Mouse (Mus musculus) midbrain, embryonic 14.5 days (tissue): Measurements from ENCODE around the gene Gm20388. TPM values are rescaled to one million over a fixed set of nuclear protein-coding genes. Genes with fewer than 3 reads are reported as not detected.

Experiments used
- ATAC-seq: fragments of 200-750 bp; cut with Nextera tagmentation; 2 replicates; pipeline ENCODE4 v1.8.0; 2017; ENCODE audit warnings: moderate number of reproducible peaks, moderate library complexity; ENCODE audit not compliant: low FRiP score, low TSS enrichment
- DNase-seq: peaks from one replicate; pipeline ENCODE4 v3.0.0-alpha.2; 2015
- H3K27ac ChIP-seq: fragments of 300-500 bp; sonication (generic); replicated peaks from 2 replicates; pipeline ENCODE4 v1.5.1; 2014; ENCODE audit warnings: mild to moderate bottlenecking, low read depth, low read length, moderate library complexity
- H3K27me3 ChIP-seq: fragments of 300-500 bp; sonication (generic); 2 replicates; pipeline ENCODE4 v1.6.1; 2014; ENCODE audit warnings: low read length, control low read depth, mixed read lengths; ENCODE audit not compliant: control insufficient read depth, insufficient read depth
- H3K36me3 ChIP-seq: fragments of 300-500 bp; sonication (generic); 2 replicates; pipeline ENCODE4 v1.6.1; 2014; ENCODE audit warnings: low read length, control low read depth; ENCODE audit not compliant: control insufficient read depth, insufficient read depth
- H3K4me1 ChIP-seq: fragments of 300-500 bp; sonication (generic); 2 replicates; pipeline ENCODE4 v1.6.1; 2014; ENCODE audit warnings: mild to moderate bottlenecking, antibody characterized with exemption, low read length, control low read depth; ENCODE audit not compliant: control insufficient read depth, insufficient read depth
- H3K4me2 ChIP-seq: fragments of 300-500 bp; sonication (generic); 2 replicates; pipeline ENCODE4 v1.6.1; 2014; ENCODE audit warnings: mild to moderate bottlenecking, low read length, moderate library complexity
- H3K4me3 ChIP-seq: fragments of 300-500 bp; sonication (generic); replicated peaks from 2 replicates; pipeline ENCODE4 v1.5.1; 2014; ENCODE audit warnings: low read depth, low read length
- H3K9ac ChIP-seq: fragments of 300-500 bp; sonication (generic); replicated peaks from 2 replicates; pipeline ENCODE4 v1.6.1; 2014; ENCODE audit warnings: mild to moderate bottlenecking, low read length, moderate library complexity
- H3K9me3 ChIP-seq: fragments of 300-500 bp; sonication (generic); 2 replicates; pipeline ENCODE4 v1.6.1; 2016; ENCODE audit warnings: low read length, control low read depth, mixed read lengths; ENCODE audit not compliant: control insufficient read depth
- WGBS: fragments of 180-500 bp; shearing (Covaris S2); extraction: QIAGEN DNeasy Blood & Tissue Kit; methylation state at CpG from one replicate; pipeline ENCODE4 v1.1.7; 2014; 5-methylcytosine and 5-hydroxymethylcytosine counted together
- polyA plus RNA-seq: library from polyadenylated mRNA; unstranded; fragments of >200 nt; fragmentation: Nextera tagmentation; extraction: Ambion mirVana; gene quantifications from 2 replicates; pipeline ENCODE4 v1.2.1, GENCODE M21; 2014

The Gm20388 gene
- polyA plus RNA-seq, 1 experiment from 2014 or later, result 4.1 TPM

- Histone ChIP-seq H3K4me3 (no peak overlapping the region), H3K9ac (no peak overlapping the region), H3K27me3 (peaks cover 95% of the 10 kb centered on the region), H3K36me3 (no peaks in the 10 kb centered on the region), H3K4me1 (peaks cover 3% of the 10 kb centered on the region; the same call in 1 of the 2 replicates), H3K9me3 (no peaks in the 10 kb centered on the region), H3K4me2 (no peak overlapping the region; the same call in 1 of the 2 replicates), H3K27ac (no peak overlapping the region)
- no peak for DNase-seq
- under 1% methylated on average over 28 of the region's 28 CpGs for WGBS
- ATAC-seq, result no peak
Observed at GRCm38 (mm10) chr8:121117906-121118305, 1207.3 kb downstream of the Gm20388 start.

GRCm38 (mm10) chr8:121118634-121119420 lies 1208.2 kb downstream of the Gm20388 start:
- Histone ChIP-seq H3K4me1 (peaks cover 3% of the 10 kb centered on the region; the same call in 1 of the 2 replicates), H3K27ac (no peak overlapping the region), H3K4me3 (no peak overlapping the region), H3K27me3 (peaks cover 99% of the 10 kb centered on the region), H3K36me3 (no peaks in the 10 kb centered on the region), H3K9ac (no peak overlapping the region), H3K9me3 (no peaks in the 10 kb centered on the region), H3K4me2 (no peak overlapping the region)
- DNase-seq, result peak; percentile 45
- ATAC-seq, result no peak
- 2% methylated on average over 18 of the region's 18 CpGs for WGBS

GRCm38 (mm10) chr8:121119635-121120455 lies 1209.2 kb downstream of the Gm20388 start:
- H3K27ac ChIP-seq, result no peak overlapping the region
- H3K9ac ChIP-seq, result no peak overlapping the region
- H3K4me1 ChIP-seq, result peaks cover 3% of the 10 kb centered on the region; the same call in 1 of the 2 replicates
- 2% methylated on average over 12 of the region's 12 CpGs for WGBS
- H3K36me3 ChIP-seq, result no peaks in the 10 kb centered on the region
- H3K4me2 ChIP-seq, result no peak overlapping the region
- H3K9me3 ChIP-seq, result no peaks in the 10 kb centered on the region
- no peak overlapping the region for H3K4me3 ChIP-seq
- peaks cover 98% of the 10 kb centered on the region for H3K27me3 ChIP-seq
- ATAC-seq (no peak), DNase-seq (no peak)

GRCm38 (mm10) chr8:121120456-121121419 lies 1210.1 kb downstream of the Gm20388 start:
- WGBS, result 4% methylated on average over 17 of the region's 17 CpGs
- H3K4me3 ChIP-seq, result no peak overlapping the region

GRCm38 (mm10) chr8:121121704-121122103 lies 1211.1 kb downstream of the Gm20388 start:
- H3K36me3 ChIP-seq, result no peaks in the 10 kb centered on the region
- H3K9ac ChIP-seq, result no peak overlapping the region
- DNase-seq (no peak), ATAC-seq (no peak)
- H3K4me1 ChIP-seq, result no peaks in the 10 kb centered on the region
- no peaks in the 10 kb centered on the region for H3K9me3 ChIP-seq
- peaks cover 98% of the 10 kb centered on the region for H3K27me3 ChIP-seq
- no peak overlapping the region for H3K27ac ChIP-seq
- no peak overlapping the region for H3K4me3 ChIP-seq
- WGBS, result 1% methylated on average over 8 of the region's 8 CpGs
- no peak overlapping the region for H3K4me2 ChIP-seq

More at GRCm38 (mm10) chr8:121120456-121121419, 1210.1 kb downstream of the Gm20388 start:
- Histone ChIP-seq H3K4me2 (no peak overlapping the region), H3K27me3 (peaks cover 98% of the 10 kb centered on the region), H3K27ac (no peak overlapping the region), H3K36me3 (no peaks in the 10 kb centered on the region), H3K4me1 (peaks cover 3% of the 10 kb centered on the region; the same call in 1 of the 2 replicates), H3K9me3 (no peaks in the 10 kb centered on the region), H3K9ac (no peak overlapping the region)
- no peak for DNase-seq
- no peak for ATAC-seq

GRCm38 (mm10) chr8:121122368-121122767 lies 1211.7 kb downstream of the Gm20388 start:
- no peak for ATAC-seq

GRCm38 (mm10) chr8:121123113-121123512 lies 1212.5 kb downstream of the Gm20388 start:
- WGBS, result 16% methylated on average over 2 of the region's 2 CpGs
- H3K27ac ChIP-seq, result no peak overlapping the region
- no peak overlapping the region for H3K4me3 ChIP-seq
- no peak overlapping the region for H3K4me2 ChIP-seq
- peaks cover 98% of the 10 kb centered on the region for H3K27me3 ChIP-seq
- H3K4me1 ChIP-seq, result no peaks in the 10 kb centered on the region; the same call in 1 of the 2 replicates
- no peak for DNase-seq
- no peak for ATAC-seq
- H3K9me3 ChIP-seq, result no peaks in the 10 kb centered on the region
- no peaks in the 10 kb centered on the region for H3K36me3 ChIP-seq
- H3K9ac ChIP-seq, result no peak overlapping the region

More at GRCm38 (mm10) chr8:121122368-121122767, 1211.7 kb downstream of the Gm20388 start:
- H3K4me2 ChIP-seq, result no peak overlapping the region
- H3K27ac ChIP-seq, result no peak overlapping the region
- H3K4me3 ChIP-seq, result no peak overlapping the region
- no peak overlapping the region for H3K9ac ChIP-seq
- H3K9me3 ChIP-seq, result no peaks in the 10 kb centered on the region
- peaks cover 98% of the 10 kb centered on the region for H3K27me3 ChIP-seq
- WGBS, result 1% methylated on average over 7 of the region's 7 CpGs
- no peak for DNase-seq
- H3K36me3 ChIP-seq, result no peaks in the 10 kb centered on the region
- H3K4me1 ChIP-seq, result no peaks in the 10 kb centered on the region
